Mouse (Mus musculus) embryonic fibroblast, embryonic 13.5 days (primary cell): Measurements from ENCODE around the gene Pard3b.

Source experiments
- CTCF ChIP-seq: IDR thresholded peaks from 2 replicates; pipeline ENCODE4 v1.5.1; 2011; ENCODE audit warnings: mild to moderate bottlenecking, control low read depth, low read length, moderate library complexity, borderline replicate concordance; ENCODE audit not compliant: insufficient read depth
- POLR2A ChIP-seq: IDR thresholded peaks from 2 replicates; pipeline ENCODE4 v1.6.1; 2011; ENCODE audit warnings: low read depth, mild to moderate bottlenecking, control low read depth, low read length, moderate library complexity

DNA sequence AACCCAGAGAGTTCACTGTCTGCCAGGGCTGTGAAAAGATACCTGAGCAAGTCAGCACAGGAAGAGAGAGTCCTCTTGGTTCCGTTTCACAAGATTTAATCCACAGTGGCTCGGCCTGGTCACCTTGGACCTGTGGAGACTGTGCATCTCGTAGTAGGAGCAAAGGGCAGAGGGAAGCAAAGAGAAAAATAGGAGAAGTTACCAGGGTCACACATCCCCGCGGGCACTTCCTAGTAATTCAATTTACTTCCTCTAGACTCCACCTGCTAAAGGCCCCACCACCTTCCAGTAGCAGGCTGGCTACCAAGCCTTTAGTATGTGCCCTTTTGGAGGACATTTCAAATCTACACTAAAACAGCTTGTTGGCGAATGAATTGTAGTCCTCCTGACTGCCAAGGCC, 1052.6 kb downstream of the Pard3b start:
- TF ChIP-seq POLR2A (no peak), CTCF (no peak)
